Mouse (Mus musculus): ENCODE data around the gene Abraxas2. TPM values are rescaled to one million over a fixed set of nuclear protein-coding genes. Genes with fewer than 3 reads are reported as not detected.

Gene Abraxas2
- polyA plus RNA-seq, 1 experiment, result 7.1 TPM

GRCm38 (mm10) chr7:132812619-132813415 is 46.2 kb upstream of the Abraxas2 start:
- DNase-seq (ENCODE audit: low read depth in 1 of 2, low spot score in 2 of 2), result peak in 1 of 2 experiments; percentile 58
- Histone ChIP-seq H3K4me3 (ENCODE audit: extremely low read depth, insufficient read depth, insufficient read length) (peak overlapping the region; percentile 84), H3K36me3 (ENCODE audit: control insufficient read depth, insufficient read depth, low read length) (no peaks in the 10 kb centered on the region), H3K4me1 (ENCODE audit: control insufficient read depth, insufficient read depth, insufficient read length) (peaks cover 12% of the 10 kb centered on the region; the same call in 1 of the 2 replicates), H3K27me3 (ENCODE audit: control insufficient read depth, insufficient read depth, low read length) (no peaks in the 10 kb centered on the region), H3K27ac (ENCODE audit: insufficient read depth, low read length) (peak overlapping the region; percentile 96)
- TF ChIP-seq CTCF (IDR thresholded peaks at IDR 0.05; ENCODE audit: extremely low read depth, insufficient read depth, insufficient read length, insufficient replicate concordance), result no peak
- peak; percentile 36; the same call in 1 of the 2 replicates for TF ChIP-seq POLR2A (IDR thresholded peaks at IDR 0.05; ENCODE audit: low read depth, low read length)
- WGBS, result under 1% methylated on average over 59 of the region's 59 CpGs

GRCm38 (mm10) chr7:132813416-132814088 is 45.5 kb upstream of the Abraxas2 start, which contains the start of gene Fam53b:
Fam53b (minus strand) TSS chr7:132813886.
- no peaks in the 10 kb centered on the region for H3K27me3 ChIP-seq (ENCODE audit: control insufficient read depth, insufficient read depth, low read length)
- no peaks in the 10 kb centered on the region for H3K36me3 ChIP-seq (ENCODE audit: control insufficient read depth, insufficient read depth, low read length)
- no peak for TF ChIP-seq POLR2A (IDR thresholded peaks at IDR 0.05; ENCODE audit: low read depth, low read length)
- TF ChIP-seq CTCF (IDR thresholded peaks at IDR 0.05; ENCODE audit: extremely low read depth, insufficient read depth, insufficient read length, insufficient replicate concordance), result peak; percentile 11; the same call in 1 of the 2 replicates
- peak in 1 of 2 experiments; percentile 50 for DNase-seq (ENCODE audit: low read depth in 1 of 2, low spot score in 2 of 2)
- peak within 1 kb of the TSS; percentile 96 for H3K27ac ChIP-seq (ENCODE audit: insufficient read depth, low read length)
- H3K4me1 ChIP-seq (ENCODE audit: control insufficient read depth, insufficient read depth, insufficient read length), result peaks cover 12% of the 10 kb centered on the region; the same call in 1 of the 2 replicates
- under 1% methylated on average over 80 of the region's 85 CpGs for WGBS
- H3K4me3 ChIP-seq (ENCODE audit: extremely low read depth, insufficient read depth, insufficient read length), result peak within 1 kb of the TSS; percentile 84

- DNase-seq (ENCODE audit: low read depth in 1 of 2, low spot score in 2 of 2), result no peak
- TF ChIP-seq POLR2A (IDR thresholded peaks at IDR 0.05; ENCODE audit: low read depth, low read length) (no peak), CTCF (IDR thresholded peaks at IDR 0.05; ENCODE audit: extremely low read depth, insufficient read depth, insufficient read length, insufficient replicate concordance) (no peak)
- H3K36me3 ChIP-seq (ENCODE audit: control insufficient read depth, insufficient read depth, low read length), result no peaks in the 10 kb centered on the region
- H3K27me3 ChIP-seq (ENCODE audit: control insufficient read depth, insufficient read depth, low read length), result no peaks in the 10 kb centered on the region
- peak overlapping the region; percentile 84 for H3K4me3 ChIP-seq (ENCODE audit: extremely low read depth, insufficient read depth, insufficient read length)
- peaks cover 9% of the 10 kb centered on the region; the same call in 1 of the 2 replicates for H3K4me1 ChIP-seq (ENCODE audit: control insufficient read depth, insufficient read depth, insufficient read length)
- peak overlapping the region; percentile 96 for H3K27ac ChIP-seq (ENCODE audit: insufficient read depth, low read length)
- WGBS, result 3% methylated on average over 7 of the region's 7 CpGs
Observed at GRCm38 (mm10) chr7:132814089-132814450, 45.0 kb upstream of the Abraxas2 start.

GRCm38 (mm10) chr7:132815081-132815480 is 43.9 kb upstream of the Abraxas2 start:
- WGBS, result 94% methylated on average over 5 of the region's 5 CpGs
- no peak overlapping the region for H3K4me3 ChIP-seq (ENCODE audit: extremely low read depth, insufficient read depth, insufficient read length)
- H3K27me3 ChIP-seq (ENCODE audit: control insufficient read depth, insufficient read depth, low read length), result no peaks in the 10 kb centered on the region
- peaks cover 3% of the 10 kb centered on the region; the same call in 1 of the 2 replicates for H3K4me1 ChIP-seq (ENCODE audit: control insufficient read depth, insufficient read depth, insufficient read length)
- no peak for TF ChIP-seq POLR2A (IDR thresholded peaks at IDR 0.05; ENCODE audit: low read depth, low read length)
- TF ChIP-seq CTCF (IDR thresholded peaks at IDR 0.05; ENCODE audit: extremely low read depth, insufficient read depth, insufficient read length, insufficient replicate concordance), result no peak
- no peak overlapping the region for H3K27ac ChIP-seq (ENCODE audit: insufficient read depth, low read length)
- H3K36me3 ChIP-seq (ENCODE audit: control insufficient read depth, insufficient read depth, low read length), result no peaks in the 10 kb centered on the region
- no peak for DNase-seq (ENCODE audit: low read depth in 1 of 2, low spot score in 2 of 2)

GRCm38 (mm10) chr7:132816528-132816927 is 42.5 kb upstream of the Abraxas2 start:
- H3K36me3 ChIP-seq (ENCODE audit: control insufficient read depth, insufficient read depth, low read length), result peaks cover 2% of the 10 kb centered on the region; the same call in 1 of the 2 replicates
- TF ChIP-seq CTCF (IDR thresholded peaks at IDR 0.05; ENCODE audit: extremely low read depth, insufficient read depth, insufficient read length, insufficient replicate concordance), result no peak
- TF ChIP-seq POLR2A (IDR thresholded peaks at IDR 0.05; ENCODE audit: low read depth, low read length), result no peak
- DNase-seq (ENCODE audit: low read depth in 1 of 2, low spot score in 2 of 2), result no peak
- no peaks in the 10 kb centered on the region; the same call in 1 of the 2 replicates for H3K4me1 ChIP-seq (ENCODE audit: control insufficient read depth, insufficient read depth, insufficient read length)
- no peaks in the 10 kb centered on the region for H3K27me3 ChIP-seq (ENCODE audit: control insufficient read depth, insufficient read depth, low read length)
- 66% methylated on average over 2 of the region's 2 CpGs for WGBS
- H3K27ac ChIP-seq (ENCODE audit: insufficient read depth, low read length), result no peak overlapping the region
- H3K4me3 ChIP-seq (ENCODE audit: extremely low read depth, insufficient read depth, insufficient read length), result no peak overlapping the region

GRCm38 (mm10) chr7:132817056-132817455 is 42.0 kb upstream of the Abraxas2 start:
- Histone ChIP-seq H3K27me3 (ENCODE audit: control insufficient read depth, insufficient read depth, low read length) (no peaks in the 10 kb centered on the region), H3K4me3 (ENCODE audit: extremely low read depth, insufficient read depth, insufficient read length) (no peak overlapping the region), H3K4me1 (ENCODE audit: control insufficient read depth, insufficient read depth, insufficient read length) (no peaks in the 10 kb centered on the region; the same call in 1 of the 2 replicates), H3K36me3 (ENCODE audit: control insufficient read depth, insufficient read depth, low read length) (peaks cover 2% of the 10 kb centered on the region; the same call in 1 of the 2 replicates), H3K27ac (ENCODE audit: insufficient read depth, low read length) (no peak overlapping the region)
- TF ChIP-seq POLR2A (IDR thresholded peaks at IDR 0.05; ENCODE audit: low read depth, low read length) (no peak), CTCF (IDR thresholded peaks at IDR 0.05; ENCODE audit: extremely low read depth, insufficient read depth, insufficient read length, insufficient replicate concordance) (no peak)
- DNase-seq (ENCODE audit: low read depth in 1 of 2, low spot score in 2 of 2), result no peak
- WGBS, result 81% methylated on average over 6 of the region's 6 CpGs

Data from spleen, adult 2 months (tissue).